Mouse (Mus musculus): Measurements from ENCODE around the gene Tmem54. TPM values are rescaled to one million over a fixed set of nuclear protein-coding genes. Genes with fewer than 3 reads are reported as not detected.
A peak's percentile ranks its signal among the peaks of the same experiment; 100 is the strongest.

Tmem54 gene
- polyA plus RNA-seq, 1 experiment, result not detected

- H3K4me3 ChIP-seq (ENCODE audit: insufficient read depth, low read length), result peak within 1 kb of the TSS; percentile 47
These were observed 31.4 kb downstream of the Tmem54 start, which contains the start of gene Fndc5 for GRCm38 (mm10) chr4:129136579-129137391. TSS of gene Fndc5 (plus strand) at chr4:129136999.

GRCm38 (mm10) chr4:129137392-129138321 is 32.3 kb downstream of the Tmem54 start:
- Histone ChIP-seq H3K27ac (ENCODE audit: insufficient read depth, low read depth, low read length) (no peak overlapping the region), H3K4me1 (ENCODE audit: control insufficient read depth, insufficient read depth, low read length) (peaks cover 7% of the 10 kb centered on the region), H3K4me3 (ENCODE audit: insufficient read depth, low read length) (no peak overlapping the region)
- TF ChIP-seq CTCF (IDR thresholded peaks at IDR 0.05; ENCODE audit: low read depth, low read length) (no peak), POLR2A (IDR thresholded peaks at IDR 0.05; ENCODE audit: borderline replicate concordance, low read depth, low read length) (no peak)

More at GRCm38 (mm10) chr4:129136579-129137391, 31.4 kb downstream of the Tmem54 start, which contains the start of gene Fndc5:
- H3K27ac ChIP-seq (ENCODE audit: insufficient read depth, low read depth, low read length), result no peak within 1 kb of the TSS
- no peaks in the 10 kb centered on the region for H3K4me1 ChIP-seq (ENCODE audit: control insufficient read depth, insufficient read depth, low read length)
- TF ChIP-seq CTCF (IDR thresholded peaks at IDR 0.05; ENCODE audit: low read depth, low read length) (no peak), POLR2A (IDR thresholded peaks at IDR 0.05; ENCODE audit: borderline replicate concordance, low read depth, low read length) (no peak)

- no peak for TF ChIP-seq CTCF (IDR thresholded peaks at IDR 0.05; ENCODE audit: low read depth, low read length)
- TF ChIP-seq POLR2A (IDR thresholded peaks at IDR 0.05; ENCODE audit: borderline replicate concordance, low read depth, low read length), result no peak
- no peak overlapping the region for H3K4me3 ChIP-seq (ENCODE audit: insufficient read depth, low read length)
- no peak overlapping the region for H3K27ac ChIP-seq (ENCODE audit: insufficient read depth, low read depth, low read length)
- H3K4me1 ChIP-seq (ENCODE audit: control insufficient read depth, insufficient read depth, low read length), result peaks cover 23% of the 10 kb centered on the region
These were observed 34.3 kb downstream of the Tmem54 start for GRCm38 (mm10) chr4:129139642-129140041.

GRCm38 (mm10) chr4:129140808-129141207 is 35.5 kb downstream of the Tmem54 start:
- Histone ChIP-seq H3K4me1 (ENCODE audit: control insufficient read depth, insufficient read depth, low read length) (peaks cover 23% of the 10 kb centered on the region), H3K27ac (ENCODE audit: insufficient read depth, low read depth, low read length) (no peak overlapping the region), H3K4me3 (ENCODE audit: insufficient read depth, low read length) (no peak overlapping the region)
- TF ChIP-seq POLR2A (IDR thresholded peaks at IDR 0.05; ENCODE audit: borderline replicate concordance, low read depth, low read length) (no peak), CTCF (IDR thresholded peaks at IDR 0.05; ENCODE audit: low read depth, low read length) (no peak)

- no peak overlapping the region for H3K4me3 ChIP-seq (ENCODE audit: insufficient read depth, low read length)
- no peak overlapping the region for H3K27ac ChIP-seq (ENCODE audit: insufficient read depth, low read depth, low read length)
- H3K4me1 ChIP-seq (ENCODE audit: control insufficient read depth, insufficient read depth, low read length), result peaks cover 26% of the 10 kb centered on the region
- TF ChIP-seq POLR2A (IDR thresholded peaks at IDR 0.05; ENCODE audit: borderline replicate concordance, low read depth, low read length), result no peak
- TF ChIP-seq CTCF (IDR thresholded peaks at IDR 0.05; ENCODE audit: low read depth, low read length), result no peak
These were observed 36.5 kb downstream of the Tmem54 start for GRCm38 (mm10) chr4:129141560-129142438.

- no peak overlapping the region for H3K4me3 ChIP-seq (ENCODE audit: insufficient read depth, low read length)
- H3K27ac ChIP-seq (ENCODE audit: insufficient read depth, low read depth, low read length), result no peak overlapping the region
- H3K4me1 ChIP-seq (ENCODE audit: control insufficient read depth, insufficient read depth, low read length), result peaks cover 26% of the 10 kb centered on the region
- TF ChIP-seq CTCF (IDR thresholded peaks at IDR 0.05; ENCODE audit: low read depth, low read length) (no peak), POLR2A (IDR thresholded peaks at IDR 0.05; ENCODE audit: borderline replicate concordance, low read depth, low read length) (no peak)
These were observed 37.2 kb downstream of the Tmem54 start for GRCm38 (mm10) chr4:129142439-129143045.

- no peak for TF ChIP-seq CTCF (IDR thresholded peaks at IDR 0.05; ENCODE audit: low read depth, low read length)
- TF ChIP-seq POLR2A (IDR thresholded peaks at IDR 0.05; ENCODE audit: borderline replicate concordance, low read depth, low read length), result no peak
- no peak overlapping the region for H3K4me3 ChIP-seq (ENCODE audit: insufficient read depth, low read length)
- H3K27ac ChIP-seq (ENCODE audit: insufficient read depth, low read depth, low read length), result no peak overlapping the region
- H3K4me1 ChIP-seq (ENCODE audit: control insufficient read depth, insufficient read depth, low read length), result peaks cover 26% of the 10 kb centered on the region
These were observed 38.2 kb downstream of the Tmem54 start for GRCm38 (mm10) chr4:129143509-129143908.

GRCm38 (mm10) chr4:129144401-129145367 is 39.3 kb downstream of the Tmem54 start:
- no peak overlapping the region for H3K27ac ChIP-seq (ENCODE audit: insufficient read depth, low read depth, low read length)
- TF ChIP-seq POLR2A (IDR thresholded peaks at IDR 0.05; ENCODE audit: borderline replicate concordance, low read depth, low read length) (no peak), CTCF (IDR thresholded peaks at IDR 0.05; ENCODE audit: low read depth, low read length) (no peak)
- peaks cover 26% of the 10 kb centered on the region for H3K4me1 ChIP-seq (ENCODE audit: control insufficient read depth, insufficient read depth, low read length)
- no peak overlapping the region for H3K4me3 ChIP-seq (ENCODE audit: insufficient read depth, low read length)
